Mouse (Mus musculus) forebrain, postnatal 0 days (tissue): ENCODE results near the gene BC055324. TPM values are rescaled to one million over a fixed set of nuclear protein-coding genes. Genes with fewer than 3 reads are reported as not detected.
A peak's percentile ranks its signal among the peaks of the same experiment; 100 is the strongest.

Experiments
- ATAC-seq: fragments of 200-750 bp; cut with Nextera tagmentation; 2 replicates; pipeline ENCODE4 v1.8.0; 2017; ENCODE audit warnings: mild to moderate bottlenecking, moderate library complexity
- DNase-seq: peaks from one replicate; pipeline ENCODE4 v3.0.0-alpha.2; 2015
- H3K27ac ChIP-seq: fragments of 300-500 bp; sonication (generic); 2 replicates; pipeline ENCODE4 v1.5.1; 2014; ENCODE audit warnings: low read depth, mild to moderate bottlenecking, antibody characterized with exemption, low read length, moderate library complexity, mixed read lengths
- H3K27me3 ChIP-seq: fragments of 300-500 bp; sonication (generic); 2 replicates; pipeline ENCODE4 v1.6.1; 2014; ENCODE audit warnings: mild to moderate bottlenecking, low read length, mixed read lengths; ENCODE audit not compliant: insufficient read depth
- H3K36me3 ChIP-seq: fragments of 300-500 bp; sonication (generic); 2 replicates; pipeline ENCODE4 v1.6.1; 2014; ENCODE audit warnings: mild to moderate bottlenecking, moderate library complexity; ENCODE audit not compliant: insufficient read depth
- H3K4me1 ChIP-seq: fragments of 300-500 bp; sonication (generic); 2 replicates; pipeline ENCODE4 v1.6.1; 2014; ENCODE audit warnings: antibody characterized with exemption; ENCODE audit not compliant: insufficient read depth
- H3K4me2 ChIP-seq: fragments of 300-500 bp; sonication (generic); 2 replicates; pipeline ENCODE4 v1.6.1; 2014; ENCODE audit warnings: low read depth, mild to moderate bottlenecking, moderate library complexity
- H3K4me3 ChIP-seq: fragments of 300-500 bp; sonication (generic); 2 replicates; pipeline ENCODE4 v1.5.1; 2014; ENCODE audit warnings: low read depth, low read length, mixed read lengths
- H3K9ac ChIP-seq: fragments of 300-500 bp; sonication (generic); 2 replicates; pipeline ENCODE4 v1.6.1; 2014; ENCODE audit warnings: mild to moderate bottlenecking
- H3K9me3 ChIP-seq: fragments of 300-500 bp; sonication (generic); 2 replicates; pipeline ENCODE4 v1.6.1; 2016; ENCODE audit warnings: low read length
- CTCF ChIP-seq: sonication (generic); IDR thresholded peaks from 2 replicates; pipeline ENCODE4 v1.5.1; 2016; ENCODE audit warnings: antibody characterized with exemption, control low read depth, low read depth
- WGBS: fragments of 180-500 bp; shearing (Covaris S2); extraction: QIAGEN DNeasy Blood & Tissue Kit; methylation state at CpG from one replicate; pipeline ENCODE4 v1.1.7; 2014; 5-methylcytosine and 5-hydroxymethylcytosine counted together
- polyA plus RNA-seq: library from polyadenylated mRNA; unstranded; fragments of >200 nt; fragmentation: Nextera tagmentation; extraction: Ambion mirVana; gene quantifications from 2 replicates; pipeline ENCODE4 v1.2.1, GENCODE M21; 2015
- total RNA-seq: library from RNA; depleted of rRNA; stranded (reverse); fragments of >200 nt; gene quantifications from 2 replicates; pipeline ENCODE4 v1.2.3, GENCODE M21; 2014

The BC055324 gene
- total and polyA plus RNA-seq, 2 experiments from 2014 or later, result 1.7 to 4.9 TPM

DNA sequence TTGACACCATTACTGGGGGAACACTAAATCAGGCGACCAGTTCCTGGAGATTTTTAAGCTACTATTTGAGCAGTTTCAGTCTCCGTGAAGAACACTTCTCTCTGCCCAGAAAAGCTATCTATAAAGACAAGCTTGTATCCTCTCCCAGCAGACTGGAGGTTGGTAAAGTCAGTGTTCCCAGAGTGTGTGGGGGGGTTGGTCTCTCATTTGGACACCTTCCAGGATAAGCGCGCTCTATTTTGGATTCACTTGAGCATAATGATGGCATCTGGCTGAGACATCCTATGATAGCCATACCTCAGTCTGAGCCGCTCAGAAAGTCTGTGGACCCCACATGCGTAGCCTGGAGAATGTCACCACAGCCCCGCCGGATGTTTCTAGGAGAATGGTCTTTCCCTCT, 70.5 kb downstream of the BC055324 start:
- TF ChIP-seq CTCF, result no peak
- no peak overlapping the region for H3K4me3 ChIP-seq
- H3K27me3 ChIP-seq, result no peaks in the 10 kb centered on the region
- no peak overlapping the region for H3K4me2 ChIP-seq
- ATAC-seq, result no peak
- H3K4me1 ChIP-seq, result peaks cover 7% of the 10 kb centered on the region; the same call in 1 of the 2 replicates
- no peak overlapping the region for H3K27ac ChIP-seq
- no peak overlapping the region for H3K9ac ChIP-seq
- WGBS, result 87% methylated on average over 8 of the region's 8 CpGs
- no peaks in the 10 kb centered on the region for H3K9me3 ChIP-seq
- H3K36me3 ChIP-seq, result no peaks in the 10 kb centered on the region
- DNase-seq, result no peak

DNA sequence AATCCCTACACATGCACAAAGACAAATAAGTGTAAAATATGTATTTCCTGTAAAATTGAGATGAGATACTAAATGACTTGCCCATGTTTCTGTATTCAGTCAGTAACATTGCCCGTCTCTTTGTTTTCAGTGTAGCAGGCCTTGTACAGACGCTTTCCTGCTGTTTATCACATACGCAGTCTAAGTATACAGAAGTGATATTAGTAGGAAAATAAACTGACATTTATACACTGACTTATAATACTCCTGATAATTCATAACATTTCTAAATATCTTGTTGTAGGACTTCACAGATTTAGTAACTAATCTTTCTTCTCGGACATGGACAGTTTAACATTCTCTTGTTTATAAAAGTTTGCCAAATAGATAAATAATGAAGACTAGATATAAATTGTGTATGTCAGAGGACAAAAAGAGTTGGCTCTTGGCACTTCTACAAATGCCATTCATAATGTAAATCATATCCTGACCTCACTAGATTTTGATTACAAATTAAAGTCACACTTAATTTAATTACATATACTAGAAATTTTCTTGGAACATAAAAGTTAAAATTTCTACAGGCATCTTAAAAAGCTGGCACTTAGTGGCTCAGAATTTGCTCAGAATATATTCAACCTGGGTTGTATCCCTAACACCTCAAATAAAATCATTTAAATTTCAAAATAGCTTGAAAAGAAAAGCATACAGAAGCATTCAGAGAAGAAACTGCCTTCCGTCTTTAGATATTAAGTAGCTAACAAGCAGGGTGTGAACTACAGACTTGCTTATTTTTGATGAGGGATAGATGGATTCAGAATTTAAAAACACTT, 77.0 kb downstream of the BC055324 start:
- 95% methylated on average over 5 of the region's 5 CpGs for WGBS
- DNase-seq (no peak), ATAC-seq (no peak)
- peaks cover 24% of the 10 kb centered on the region for H3K36me3 ChIP-seq
- no peak overlapping the region for H3K27ac ChIP-seq
- no peak overlapping the region for H3K4me2 ChIP-seq
- no peaks in the 10 kb centered on the region for H3K27me3 ChIP-seq
- no peak overlapping the region for H3K4me3 ChIP-seq
- no peaks in the 10 kb centered on the region for H3K4me1 ChIP-seq
- no peak for TF ChIP-seq CTCF
- H3K9ac ChIP-seq, result no peak overlapping the region
- no peaks in the 10 kb centered on the region for H3K9me3 ChIP-seq

DNA sequence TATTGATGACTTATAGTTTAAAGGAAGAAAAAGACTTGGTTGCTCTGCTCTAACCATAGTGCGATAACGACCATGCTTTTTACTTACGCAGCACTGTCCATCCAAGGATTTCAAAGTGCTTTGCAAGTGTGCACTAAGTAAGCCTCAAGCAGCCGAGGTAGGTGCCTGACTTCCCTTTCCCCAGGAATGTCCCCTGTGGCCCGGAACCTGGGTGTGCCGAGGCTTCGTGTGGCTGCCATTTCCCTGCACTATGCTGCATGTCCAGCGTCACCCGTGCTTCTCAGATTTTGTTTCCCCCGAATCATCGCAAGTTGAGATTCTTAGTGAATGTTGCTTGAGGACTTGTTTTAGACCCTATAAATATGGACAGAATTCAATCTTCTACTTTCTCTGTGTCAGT, 82.6 kb downstream of the BC055324 start:
- Histone ChIP-seq H3K4me1 (no peaks in the 10 kb centered on the region), H3K27ac (no peak overlapping the region), H3K9ac (no peak overlapping the region), H3K4me3 (no peak overlapping the region), H3K27me3 (no peaks in the 10 kb centered on the region), H3K36me3 (peaks cover 18% of the 10 kb centered on the region), H3K4me2 (no peak overlapping the region), H3K9me3 (no peaks in the 10 kb centered on the region)
- ATAC-seq, result no peak
- TF ChIP-seq CTCF, result no peak
- DNase-seq, result no peak
- WGBS, result 92% methylated on average over 11 of the region's 11 CpGs

DNA sequence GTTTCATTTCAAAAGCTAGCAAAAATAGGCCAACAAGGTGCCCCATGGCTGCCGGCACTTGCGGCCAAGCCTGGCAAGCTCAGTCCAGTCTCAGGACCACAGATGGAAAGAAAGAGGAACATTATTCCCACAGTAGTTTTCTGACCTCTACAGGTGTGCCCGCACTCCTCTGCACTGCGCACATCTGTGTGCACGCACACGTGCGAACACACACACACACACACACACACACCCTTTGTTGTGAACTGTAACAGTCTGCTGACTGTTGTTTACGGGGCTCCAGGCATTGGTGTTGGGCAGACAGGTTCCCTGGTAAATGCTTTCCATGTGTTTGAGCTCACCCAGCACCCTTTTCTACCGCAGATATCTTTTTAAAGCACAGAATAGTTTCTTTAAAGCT, 83.8 kb downstream of the BC055324 start:
- 94% methylated on average over 9 of the region's 9 CpGs for WGBS
- Histone ChIP-seq H3K4me1 (no peaks in the 10 kb centered on the region), H3K4me2 (no peak overlapping the region), H3K27ac (no peak overlapping the region), H3K4me3 (no peak overlapping the region), H3K27me3 (no peaks in the 10 kb centered on the region), H3K9me3 (no peaks in the 10 kb centered on the region), H3K36me3 (peaks cover 15% of the 10 kb centered on the region), H3K9ac (no peak overlapping the region)
- TF ChIP-seq CTCF, result no peak
- DNase-seq (no peak), ATAC-seq (no peak)

- DNase-seq (peak; percentile 83), ATAC-seq (peak; percentile 76)
- H3K27me3 ChIP-seq, result no peaks in the 10 kb centered on the region
- WGBS, result 2% methylated on average over 2 of the region's 2 CpGs
- H3K36me3 ChIP-seq, result peaks cover 12% of the 10 kb centered on the region; the same call in 1 of the 2 replicates
- H3K4me1 ChIP-seq, result no peaks in the 10 kb centered on the region
- TF ChIP-seq CTCF, result peak; percentile 83
- no peak overlapping the region for H3K27ac ChIP-seq
- H3K9me3 ChIP-seq, result no peaks in the 10 kb centered on the region
- H3K4me2 ChIP-seq, result no peak overlapping the region
- no peak overlapping the region for H3K4me3 ChIP-seq
- H3K9ac ChIP-seq, result no peak overlapping the region
Measured at GRCm38 (mm10) chr1:163910343-163910742, 84.3 kb downstream of the BC055324 start.

DNA sequence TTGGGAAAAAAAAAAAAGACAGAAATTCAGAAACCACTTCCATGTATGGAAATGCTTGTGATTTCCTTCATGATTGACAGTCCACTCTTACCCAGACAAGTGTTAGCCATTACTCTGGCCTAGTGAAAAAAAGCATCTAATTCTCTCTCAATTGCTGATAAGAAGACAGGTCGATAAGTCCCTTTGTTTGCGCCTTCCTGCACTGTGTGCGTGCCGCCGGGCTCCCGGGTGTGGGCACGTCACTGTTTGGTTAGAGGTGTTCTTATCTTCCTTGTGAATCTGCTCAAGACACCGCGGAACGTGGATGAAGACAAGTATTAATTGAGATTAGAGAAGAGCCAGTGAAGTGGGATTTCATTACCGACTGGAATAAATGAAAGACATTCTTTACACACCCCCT, 86.2 kb downstream of the BC055324 start:
- Histone ChIP-seq H3K4me3 (no peak overlapping the region), H3K27me3 (no peaks in the 10 kb centered on the region), H3K27ac (no peak overlapping the region), H3K36me3 (peaks cover 4% of the 10 kb centered on the region; the same call in 1 of the 2 replicates), H3K9ac (no peak overlapping the region; the same call in 1 of the 2 replicates), H3K4me2 (no peak overlapping the region), H3K9me3 (no peaks in the 10 kb centered on the region), H3K4me1 (no peaks in the 10 kb centered on the region)
- ATAC-seq, result no peak
- DNase-seq, result no peak
- 59% methylated on average over 11 of the region's 11 CpGs for WGBS
- TF ChIP-seq CTCF, result no peak

DNA sequence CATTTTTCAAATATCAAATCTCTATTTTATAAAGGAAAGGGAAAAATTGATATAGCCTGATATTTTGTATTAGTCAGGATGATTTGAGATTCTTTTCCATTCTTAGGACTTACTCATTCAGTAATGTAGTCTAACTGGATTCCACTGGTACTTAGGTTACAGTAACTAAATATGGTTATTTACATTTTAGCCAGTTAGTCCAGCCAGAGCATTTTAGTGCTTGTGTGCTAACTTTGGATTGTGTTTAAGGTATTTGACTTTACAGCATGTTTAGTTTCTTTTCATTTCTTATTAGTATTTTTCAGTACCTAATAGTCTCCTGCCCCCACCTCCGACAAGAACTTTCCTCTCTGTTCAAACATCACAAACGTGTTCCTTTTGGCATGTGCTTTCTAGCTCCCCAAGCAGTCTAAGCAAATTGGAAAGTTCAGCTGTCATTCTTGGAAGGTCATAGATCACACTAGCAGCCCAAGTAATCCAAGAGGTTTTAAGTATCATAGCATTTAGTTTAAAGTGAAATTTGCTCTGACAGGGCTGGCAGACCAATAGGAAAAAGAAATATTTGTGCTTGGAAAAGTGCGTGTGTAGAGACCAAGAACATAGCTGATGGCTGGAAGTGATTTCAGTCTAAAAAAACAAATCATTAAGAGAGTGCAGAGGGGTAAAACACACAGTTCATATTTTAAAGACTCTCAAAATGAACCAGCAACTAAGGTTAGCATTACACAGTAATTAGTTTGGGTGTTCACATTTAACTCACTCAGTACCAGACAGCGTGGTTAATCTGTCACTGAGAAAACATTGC, 87.4 kb downstream of the BC055324 start:
- no peaks in the 10 kb centered on the region for H3K4me1 ChIP-seq
- 0 out of 2 replicates have a peak, but pooled peaks cover 3% of the 10 kb centered on the region for H3K36me3 ChIP-seq
- ATAC-seq (no peak), DNase-seq (no peak)
- no peak overlapping the region for H3K27ac ChIP-seq
- no peak overlapping the region for H3K4me2 ChIP-seq
- TF ChIP-seq CTCF, result no peak
- H3K9ac ChIP-seq, result no peak overlapping the region
- no peaks in the 10 kb centered on the region for H3K9me3 ChIP-seq
- H3K27me3 ChIP-seq, result no peaks in the 10 kb centered on the region
- no peak overlapping the region for H3K4me3 ChIP-seq
- 78% methylated on average over 4 of the region's 4 CpGs for WGBS
